Mouse (Mus musculus) frontal cortex, postnatal 14 days (tissue): ENCODE measurements around the gene Ptpre.
A peak's percentile ranks its signal among the peaks of the same experiment; 100 is the strongest.
"Not testable (repeated sequence)": the region's sequence is repeated elsewhere in the genome, so short reads cannot be mapped to it uniquely, and the experiment has no call there.

Experiments used
- DNase-seq, 2 experiments: peaks; one replicate each; pipeline ENCODE4 v3.0.0; 2022; ENCODE audit warnings: low spot score in 2 of 2

Ptpre gene

DNA sequence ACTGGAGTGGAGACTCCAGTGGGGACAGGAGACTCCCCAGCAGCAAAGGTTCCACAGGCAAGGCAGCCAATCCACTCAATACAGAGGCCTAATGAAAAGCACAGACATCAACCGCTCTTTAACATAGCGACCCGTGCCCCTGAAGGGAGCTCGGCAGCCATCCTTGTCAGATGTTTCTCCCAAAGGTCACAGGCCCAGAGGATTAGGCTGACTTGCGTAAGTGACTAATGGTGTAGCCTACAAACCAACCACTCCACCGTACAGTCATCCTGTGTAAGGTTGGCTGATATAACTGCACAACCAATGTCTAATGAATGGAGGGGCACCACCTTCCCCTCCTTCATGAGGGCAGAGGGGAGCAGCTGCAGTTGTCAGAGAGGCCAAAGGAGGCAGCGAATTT lies 152.1 kb downstream of the Ptpre start:
- DNase-seq, result no peak

DNA sequence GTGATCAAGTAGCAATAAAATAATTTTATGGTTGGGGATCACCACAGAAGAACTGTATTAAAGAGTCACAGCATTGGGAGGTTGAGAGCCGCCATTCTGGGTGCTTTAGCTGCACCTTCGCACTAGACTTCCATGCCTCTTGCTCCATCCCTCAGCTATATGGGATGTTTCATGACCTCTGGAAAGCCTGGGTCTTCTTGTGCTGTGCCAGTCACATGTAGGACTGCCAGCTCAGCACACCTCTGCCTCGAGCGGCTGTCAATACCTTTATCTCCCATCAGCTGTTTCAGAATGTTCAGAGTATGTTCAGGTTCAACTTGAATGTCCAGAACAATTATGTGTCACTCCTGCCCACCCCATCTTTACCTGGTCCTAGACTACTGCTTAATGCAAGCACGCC lies 154.7 kb downstream of the Ptpre start:
- no peak for DNase-seq

DNA sequence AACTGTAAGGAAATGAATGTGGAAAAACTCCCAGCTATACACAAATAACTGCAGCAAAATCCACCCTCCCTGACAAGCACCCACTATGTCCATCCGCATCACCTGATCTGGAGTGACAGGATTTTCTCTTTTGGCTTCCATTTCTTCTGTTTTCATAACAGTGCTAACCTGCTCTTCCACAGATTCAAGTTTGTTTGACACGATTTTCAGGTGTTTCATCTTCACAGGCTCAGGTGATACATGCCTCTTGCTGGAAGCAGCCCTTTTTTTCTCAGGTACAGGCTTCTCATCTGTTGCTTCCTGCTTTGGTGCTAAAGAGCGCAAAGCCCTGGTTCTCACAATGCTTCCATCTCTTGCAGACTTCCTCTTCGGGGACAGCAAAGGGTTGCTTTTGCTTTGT lies 156.8 kb downstream of the Ptpre start:
- DNase-seq, result no peak

- DNase-seq, result no peak
These were observed 157.5 kb downstream of the Ptpre start for GRCm38 (mm10) chr7:135694796-135695195.

GRCm38 (mm10) chr7:135696127-135696526 lies 158.8 kb downstream of the Ptpre start:
- DNase-seq, result no peak

- not testable (repeated sequence) for DNase-seq
These were observed 159.9 kb downstream of the Ptpre start for GRCm38 (mm10) chr7:135697021-135697740.

DNA sequence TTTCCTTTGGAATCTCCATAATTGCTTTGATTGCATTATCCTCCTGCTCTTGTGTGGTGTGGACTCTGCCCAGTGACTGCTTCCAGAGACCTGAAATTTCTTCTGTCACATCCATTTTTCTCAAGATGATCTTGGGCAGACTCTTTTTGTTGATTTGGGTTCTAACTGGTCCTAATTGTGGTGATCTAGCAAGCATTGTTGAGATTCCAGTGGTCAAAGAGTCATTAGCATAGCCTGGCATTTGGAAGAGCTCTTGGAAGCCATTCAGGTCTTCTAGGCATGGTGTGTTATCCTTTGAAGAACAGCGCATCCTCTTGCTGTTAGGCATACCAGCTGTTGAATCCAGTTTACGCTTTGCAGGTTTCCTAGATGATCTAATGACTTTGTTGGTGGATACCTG lies 161.1 kb downstream of the Ptpre start:
- DNase-seq, result no peak

DNA sequence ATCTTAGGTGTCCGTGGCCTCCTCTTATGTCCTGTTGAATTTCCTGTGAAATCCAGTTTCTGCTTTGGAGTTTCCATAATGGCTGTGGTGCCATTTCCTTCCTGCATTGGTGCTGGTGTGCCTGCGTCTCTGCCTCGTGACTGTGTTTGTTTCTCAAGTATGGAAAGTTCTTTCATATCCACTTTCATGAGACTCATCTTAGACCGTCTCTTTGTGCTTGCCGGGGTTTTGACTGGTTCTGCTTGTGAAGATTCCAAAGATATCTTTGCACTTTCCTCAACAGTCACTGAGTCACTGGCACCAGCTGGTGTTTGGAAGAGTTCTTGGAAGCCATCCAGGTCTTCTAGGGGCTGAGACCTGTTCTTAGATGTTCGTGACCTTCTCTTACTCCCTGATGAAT lies 162.1 kb downstream of the Ptpre start:
- not testable (repeated sequence) for DNase-seq

DNA sequence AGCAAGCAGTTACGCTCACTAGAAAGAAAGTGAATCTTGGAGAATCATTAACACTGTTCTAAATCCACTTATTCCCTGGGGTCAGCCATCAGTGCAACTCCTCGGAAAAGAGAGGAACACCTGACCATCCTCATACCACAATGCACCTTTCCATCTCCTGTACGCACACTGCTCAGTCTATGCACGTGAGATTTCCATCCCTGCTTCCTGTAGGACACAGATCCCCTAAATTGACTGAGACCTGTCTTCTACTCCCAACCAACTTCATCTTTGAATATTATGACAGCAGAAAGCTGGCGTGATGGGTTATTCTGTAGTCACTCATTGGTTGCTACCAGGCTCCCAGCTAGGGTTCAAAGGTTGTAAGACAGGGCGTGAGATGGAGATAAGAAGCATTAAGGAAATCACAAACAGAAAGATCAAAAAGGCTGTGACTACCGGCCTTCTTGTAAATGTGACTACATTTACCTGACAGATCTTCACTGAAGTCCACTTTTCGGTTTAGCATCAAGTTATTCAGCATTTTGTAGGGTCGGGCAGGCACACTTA lies 166.4 kb downstream of the Ptpre start:
- no peak for DNase-seq

DNA sequence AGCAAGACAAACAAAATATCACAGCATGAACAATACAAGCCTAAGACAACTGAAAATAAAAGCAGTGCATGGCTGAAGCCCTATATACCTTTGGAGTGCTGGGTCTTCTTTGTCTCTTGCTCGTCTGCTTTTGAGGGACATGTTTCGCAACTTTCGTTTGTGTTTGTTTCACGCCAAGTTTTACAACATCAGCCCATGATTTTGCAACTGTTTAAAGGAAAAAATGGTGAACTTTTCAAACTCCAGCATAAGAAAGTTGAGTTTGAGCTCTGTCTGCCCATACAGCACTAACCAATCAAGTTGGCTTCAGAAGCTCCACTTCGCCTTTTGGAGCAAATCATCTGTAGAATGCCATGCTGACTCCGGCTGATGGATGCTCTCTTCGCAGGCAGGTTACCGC lies 167.0 kb downstream of the Ptpre start:
- DNase-seq, result no peak

- no peak for DNase-seq
These were observed 167.8 kb downstream of the Ptpre start for GRCm38 (mm10) chr7:135705083-135705482.

- DNase-seq, result no peak
These were observed 168.5 kb downstream of the Ptpre start for GRCm38 (mm10) chr7:135705753-135706152.

- no peak for DNase-seq
These were observed 173.4 kb downstream of the Ptpre start for GRCm38 (mm10) chr7:135710702-135711101.

- DNase-seq, result no peak
These were observed 175.3 kb downstream of the Ptpre start for GRCm38 (mm10) chr7:135712534-135712933.

GRCm38 (mm10) chr7:135713326-135713725 lies 176.0 kb downstream of the Ptpre start:
- no peak for DNase-seq

- no peak for DNase-seq
These were observed 177.9 kb downstream of the Ptpre start for GRCm38 (mm10) chr7:135715166-135715565.

DNA sequence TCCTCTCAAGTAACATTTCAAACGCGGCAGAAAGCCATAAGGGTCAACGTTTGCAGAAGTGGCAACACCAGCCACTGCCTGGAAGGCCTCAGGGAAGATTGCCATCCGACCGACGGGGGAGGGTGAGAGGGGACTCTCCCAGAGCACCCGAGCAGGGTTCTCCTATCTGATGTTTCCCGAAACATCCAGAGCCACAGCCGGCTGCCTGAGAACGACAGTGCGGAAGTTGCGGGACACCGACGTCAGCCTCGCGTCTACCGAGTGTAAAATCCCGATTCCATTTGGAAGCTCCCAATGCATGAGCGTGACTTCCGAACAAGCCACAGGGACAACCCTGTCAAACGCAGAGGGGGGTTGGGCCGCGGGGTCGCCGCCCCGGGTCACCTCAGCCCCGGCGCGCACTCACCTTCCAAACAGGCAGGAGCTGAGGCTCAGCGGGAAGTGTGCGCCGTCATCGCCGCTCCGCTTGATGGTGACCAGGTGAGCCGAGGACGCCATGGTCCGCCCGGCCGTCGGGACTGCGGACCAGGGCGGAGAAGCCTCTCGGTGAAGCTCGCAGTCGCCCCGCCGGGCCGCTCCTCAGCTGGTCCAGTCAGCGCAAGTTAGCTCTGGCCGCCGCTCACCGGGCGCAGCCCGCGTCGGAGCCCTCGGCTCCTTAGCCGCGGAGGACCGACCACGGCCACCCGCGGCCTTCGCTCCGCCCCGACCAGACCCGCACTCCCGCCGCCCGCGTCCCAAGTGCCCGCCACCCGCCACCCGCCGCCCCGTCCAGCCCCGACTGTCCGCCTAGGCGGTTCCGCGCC lies 178.6 kb downstream of the Ptpre start, which contains the start of gene Mki67:
TSS of gene Mki67 (minus strand) at position 720 of the 803 bp plus-strand sequence.
- DNase-seq, result no peak

GRCm38 (mm10) chr7:135716445-135716877 lies 179.2 kb downstream of the Ptpre start:
- DNase-seq, result peak; percentile 72 to 75

DNA sequence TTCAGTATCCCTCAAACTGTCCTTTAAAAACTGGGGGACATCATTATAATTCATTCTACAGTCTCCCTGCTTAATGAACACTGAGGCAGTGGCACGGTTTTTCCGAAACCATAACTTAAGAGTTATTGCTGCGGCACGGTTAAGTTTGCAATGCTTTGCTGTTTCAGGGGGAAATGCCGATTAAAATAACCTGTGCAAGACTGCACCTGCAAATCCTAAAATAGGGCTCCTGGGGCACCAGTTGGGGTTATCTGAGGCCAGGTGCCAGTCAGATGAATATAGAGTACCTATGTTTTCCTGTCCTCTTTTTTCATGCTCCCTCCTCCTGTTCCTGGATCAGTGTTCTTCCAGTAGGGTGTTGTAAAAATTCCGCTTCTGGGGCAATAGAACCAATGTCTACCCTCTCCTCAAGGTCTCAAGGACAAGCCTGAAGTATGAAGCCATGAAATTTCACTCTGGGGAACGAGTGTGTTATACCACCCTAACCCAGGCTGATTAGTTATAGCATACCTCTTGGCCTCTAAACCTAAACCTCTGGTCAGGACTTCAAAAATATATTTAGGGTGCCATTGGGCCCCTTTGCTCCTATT lies 179.8 kb downstream of the Ptpre start:
- no peak for DNase-seq

DNA sequence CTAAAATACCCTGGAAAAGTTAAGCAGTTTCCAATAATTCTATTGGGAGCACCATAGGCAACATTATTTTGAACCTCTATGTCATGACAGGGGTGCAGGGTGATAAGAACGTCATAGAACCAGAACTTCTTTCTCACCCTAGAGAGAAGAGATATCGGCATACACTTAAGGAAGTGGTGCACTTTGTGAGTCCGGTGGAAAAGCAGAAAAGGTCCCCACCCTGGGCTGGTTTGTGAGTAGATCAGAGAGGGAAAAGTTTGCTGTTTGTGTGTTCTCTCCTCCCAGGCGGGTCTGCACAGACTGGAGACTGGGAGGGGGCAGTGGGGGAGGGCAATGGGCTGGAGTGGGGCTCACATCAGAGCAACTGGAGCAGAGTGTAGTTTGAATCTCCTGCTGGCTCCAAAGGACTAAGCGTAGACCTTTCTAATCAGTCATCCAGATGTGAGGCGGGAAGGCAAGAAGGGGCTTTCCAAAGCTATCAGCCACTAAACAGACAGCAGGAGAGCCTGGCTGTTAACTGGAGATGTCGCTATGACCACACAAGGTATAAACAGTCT lies 184.2 kb downstream of the Ptpre start:
- no peak for DNase-seq

GRCm38 (mm10) chr7:135722011-135722838 lies 184.9 kb downstream of the Ptpre start:
- no peak for DNase-seq
